Mouse (Mus musculus): ENCODE results near the gene Ywhae.

Gene Ywhae

DNA sequence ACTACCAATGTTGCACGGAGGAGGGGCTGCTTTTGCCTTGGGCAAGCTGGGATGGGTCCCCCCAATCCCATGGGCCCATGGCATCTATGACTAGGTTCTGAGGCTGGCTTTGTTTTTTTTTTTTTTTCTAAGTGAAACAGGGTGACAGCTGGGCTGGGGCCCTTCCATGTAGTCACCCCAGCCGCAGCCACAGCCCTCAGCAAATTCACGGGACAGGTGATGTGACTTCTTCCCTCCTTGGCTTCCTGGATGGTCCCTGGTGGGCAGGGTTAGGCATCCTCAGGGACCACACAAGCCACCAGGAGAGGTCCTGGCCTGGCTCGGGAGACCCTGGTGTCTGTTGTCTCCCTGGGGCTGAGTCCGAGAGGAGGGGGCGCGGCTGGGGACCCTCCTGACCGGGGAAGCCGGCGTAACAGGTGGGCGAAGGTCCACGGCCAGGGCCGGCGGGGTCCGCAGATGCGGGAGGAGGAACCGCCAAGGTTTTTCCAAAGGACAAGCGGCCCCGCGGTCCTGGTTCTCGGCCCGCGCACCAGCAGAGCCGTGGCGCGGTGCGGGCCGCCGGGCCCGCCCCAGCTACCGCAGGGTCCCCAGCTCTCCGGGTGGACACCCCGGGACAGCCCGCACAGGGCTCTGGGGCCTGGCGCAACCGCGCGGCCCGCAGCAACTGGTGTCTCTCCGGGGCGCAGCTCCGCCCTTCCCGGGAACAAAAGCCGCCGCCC, 62.1 kb downstream of the Ywhae start:
- DNase-seq (ENCODE audit: low read depth, low spot score): no peak

GRCm38 (mm10) chr11:75795321-75795636, 62.6 kb downstream of the Ywhae start:
- no peak for DNase-seq (ENCODE audit: low read depth, low spot score)

GRCm38 (mm10) chr11:75796029-75796445, 63.4 kb downstream of the Ywhae start, which contains the start of gene Doc2b:
TSS of gene Doc2b (minus strand) at chr11:75796049.
- peak; percentile 30 for DNase-seq (ENCODE audit: low read depth, low spot score)

GRCm38 (mm10) chr11:75796536-75797246, 64.0 kb downstream of the Ywhae start:
- no peak for DNase-seq (ENCODE audit: low read depth, low spot score)

DNA sequence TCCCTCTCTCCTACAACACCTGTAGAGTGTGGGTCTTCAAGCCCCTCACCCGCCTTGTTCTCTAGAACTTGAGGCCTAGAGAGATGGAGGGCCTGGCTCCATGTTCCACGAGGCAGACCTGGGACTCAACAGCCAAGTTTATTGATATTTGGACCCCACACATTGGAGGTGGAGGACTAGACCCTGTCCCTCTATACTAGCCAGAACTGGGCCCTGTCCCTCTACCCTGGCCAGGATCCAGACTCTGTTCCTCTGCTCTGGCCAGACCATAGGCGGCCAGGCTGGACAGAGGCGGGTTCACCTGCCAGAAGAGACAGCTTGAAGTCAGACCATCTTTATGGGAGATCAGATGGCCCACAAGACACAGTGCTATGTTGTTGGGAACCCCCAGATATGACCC, 68.7 kb downstream of the Ywhae start:
- no peak for DNase-seq (ENCODE audit: low read depth, low spot score)

- DNase-seq (ENCODE audit: low read depth, low spot score): no peak
Observed at GRCm38 (mm10) chr11:75801771-75802550, 69.3 kb downstream of the Ywhae start.

- no peak for DNase-seq (ENCODE audit: low read depth, low spot score)
Observed at GRCm38 (mm10) chr11:75807486-75807885, 74.8 kb downstream of the Ywhae start.

GRCm38 (mm10) chr11:75810526-75810925, 77.9 kb downstream of the Ywhae start:
- no peak for DNase-seq (ENCODE audit: low read depth, low spot score)

DNA sequence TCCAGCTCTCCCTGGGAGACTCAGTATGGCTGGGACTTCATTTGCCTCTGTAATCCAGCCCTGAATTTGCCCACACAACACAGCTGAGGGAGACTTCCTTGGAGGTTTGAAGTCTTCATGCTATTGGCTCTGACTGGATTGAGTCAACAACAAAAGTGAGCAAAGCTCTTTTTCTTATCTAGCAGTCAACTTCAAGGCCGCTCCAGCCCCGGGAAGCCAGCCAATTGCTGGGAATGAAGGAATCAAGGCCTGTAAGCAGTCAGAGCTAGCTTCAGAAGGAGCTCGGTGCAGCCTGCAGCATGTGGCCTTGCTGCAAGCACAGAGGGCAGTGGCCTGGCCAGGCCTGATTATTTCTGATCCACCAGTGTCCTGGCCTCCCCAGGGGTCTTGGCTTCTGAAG, 79.2 kb downstream of the Ywhae start:
- DNase-seq (ENCODE audit: low read depth, low spot score): no peak

DNA sequence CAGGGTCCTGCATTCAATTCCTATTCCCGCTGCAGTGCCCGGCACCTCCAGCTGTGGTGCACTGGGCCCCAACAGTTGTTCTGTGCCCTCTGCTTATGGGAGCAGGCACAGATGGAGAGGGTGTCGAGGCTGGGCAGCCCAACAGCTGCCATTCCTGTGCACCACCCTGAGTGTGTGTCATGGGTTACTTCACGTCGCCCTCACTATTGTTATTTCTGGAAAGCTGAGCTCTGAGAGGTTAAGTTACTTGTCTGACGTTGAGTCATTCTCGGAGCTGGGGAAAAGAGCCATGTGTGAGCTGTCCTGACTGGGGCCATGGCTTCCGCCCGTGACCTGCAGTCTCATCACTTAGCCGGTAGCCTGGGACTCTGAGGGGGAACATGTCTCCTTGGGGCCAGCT, 80.4 kb downstream of the Ywhae start:
- no peak for DNase-seq (ENCODE audit: low read depth, low spot score)

All from CD4-positive, CD25-positive, alpha-beta regulatory T cell, adult 2 months (primary cell).